Mouse (Mus musculus): Measurements from ENCODE around the gene Arfgap1.
A peak's percentile ranks its signal among the peaks of the same experiment; 100 is the strongest.

Arfgap1 gene

DNA sequence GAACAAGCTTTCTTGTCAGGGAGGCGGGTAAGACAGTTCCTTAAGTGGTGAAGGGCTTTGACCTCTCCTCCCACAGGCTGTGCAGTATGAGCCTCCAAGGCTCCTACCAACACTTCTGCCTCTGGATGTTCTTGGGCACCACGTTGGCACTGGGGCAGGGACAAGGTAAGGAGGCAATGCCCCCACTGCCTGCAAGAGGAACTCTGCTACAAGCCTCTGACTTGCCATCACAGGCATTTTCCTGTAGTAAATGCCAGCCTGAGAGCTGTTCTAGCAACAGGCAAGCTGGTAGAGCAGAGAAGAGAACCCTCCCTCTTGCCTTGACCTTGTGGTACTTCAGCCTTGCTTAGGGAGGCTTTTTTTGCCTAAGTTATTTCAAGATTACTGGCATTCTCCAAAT, 19.4 kb downstream of the Arfgap1 start, which contains the start of gene Col20a1:
TSS of gene Col20a1 (plus strand) at position 87 of the 400 bp plus-strand sequence.
- no peak for DNase-seq

DNA sequence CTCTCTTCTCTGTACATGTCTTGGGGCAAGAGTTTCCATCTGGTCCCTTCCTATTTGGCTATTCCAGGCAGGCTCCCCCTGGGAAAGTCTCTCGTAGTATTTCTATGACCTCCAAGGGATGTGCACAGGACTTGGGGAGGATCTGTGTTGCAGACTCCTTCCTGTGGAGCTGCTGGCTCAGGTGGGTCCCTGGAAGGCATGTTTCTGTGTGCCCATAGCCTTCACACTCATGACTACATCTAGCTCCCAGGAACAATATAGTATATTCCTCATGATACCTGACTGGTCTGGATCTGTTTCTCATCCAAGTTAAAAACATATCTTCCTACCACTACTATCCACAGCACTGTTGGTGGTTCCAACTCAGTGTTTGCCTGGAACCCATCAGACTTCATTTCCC, 20.0 kb downstream of the Arfgap1 start:
- no peak for DNase-seq

DNA sequence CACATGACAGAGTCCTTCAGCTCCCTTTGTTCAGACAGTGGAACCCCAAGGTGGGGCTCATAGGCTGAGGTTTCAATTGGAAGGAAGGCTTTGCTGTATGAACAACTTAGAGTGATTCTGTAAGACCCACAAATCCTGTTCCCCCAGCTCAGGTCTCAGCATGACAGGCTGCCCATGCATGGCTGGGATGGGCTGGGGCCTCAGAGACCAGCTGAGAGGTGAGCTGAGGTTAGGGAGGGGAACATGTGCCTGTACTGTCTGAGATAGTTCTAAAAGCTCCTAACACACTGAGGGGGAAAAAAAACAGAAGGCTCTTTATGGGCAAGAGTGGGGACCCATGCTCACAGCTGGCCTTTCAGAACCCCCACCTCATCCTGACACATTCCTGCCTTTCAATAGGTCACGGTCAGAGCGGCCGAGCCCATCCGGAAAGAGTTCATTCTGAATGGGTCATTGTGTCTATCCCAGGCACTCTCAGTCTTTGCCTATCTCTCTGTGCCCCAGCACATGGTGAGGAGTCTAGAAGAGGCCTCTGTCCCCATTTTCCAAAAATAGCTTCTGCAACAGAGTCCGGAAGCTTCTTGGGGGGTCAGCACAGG, 20.5 kb downstream of the Arfgap1 start:
- DNase-seq, result no peak

DNA sequence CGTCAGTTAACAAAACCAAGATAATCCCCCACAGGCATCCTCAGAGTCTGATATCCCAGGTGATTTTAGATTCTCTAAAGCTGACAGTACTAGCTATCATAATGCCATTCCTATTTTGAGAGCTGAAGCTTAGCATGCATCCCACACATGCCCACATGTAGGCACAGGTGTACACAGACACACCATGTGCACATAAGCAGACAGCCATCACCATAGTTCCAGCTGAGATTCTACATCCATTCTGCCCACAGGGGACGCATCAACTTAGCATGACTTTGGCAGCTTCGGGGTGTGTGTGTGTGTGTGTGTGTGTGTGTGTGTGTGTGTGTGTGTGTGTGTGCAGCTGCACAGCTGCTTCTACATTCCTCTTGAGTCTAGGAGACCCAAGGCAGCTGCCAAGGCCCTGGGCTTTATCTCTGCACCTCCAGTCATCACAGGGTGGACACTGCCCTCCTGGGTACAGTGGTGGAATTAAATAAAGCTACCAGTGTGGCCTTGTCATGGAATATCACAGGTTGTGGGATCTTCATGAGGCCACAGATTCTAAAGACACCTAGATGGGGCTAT, 21.4 kb downstream of the Arfgap1 start:
- DNase-seq, result no peak

DNA sequence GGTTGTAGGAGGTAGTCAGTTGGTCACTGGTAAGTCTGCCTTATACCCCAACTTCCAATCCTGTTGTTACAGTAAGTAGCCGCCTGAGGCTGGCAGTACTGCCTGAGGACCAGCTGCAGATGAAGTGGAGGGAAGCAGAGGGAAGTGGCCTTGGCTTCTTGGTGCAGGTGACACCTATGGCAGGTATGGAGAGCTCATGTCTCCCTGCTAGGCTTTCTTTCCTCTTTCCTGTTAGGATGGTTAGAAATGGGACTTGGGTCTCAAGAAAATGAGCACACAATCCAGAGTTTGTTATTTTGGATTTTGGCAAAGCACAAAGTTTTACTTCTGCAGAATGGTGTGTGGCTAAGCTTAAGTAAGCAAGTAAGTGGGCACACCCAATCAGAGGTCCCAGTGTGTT, 21.9 kb downstream of the Arfgap1 start:
- no peak for DNase-seq

DNA sequence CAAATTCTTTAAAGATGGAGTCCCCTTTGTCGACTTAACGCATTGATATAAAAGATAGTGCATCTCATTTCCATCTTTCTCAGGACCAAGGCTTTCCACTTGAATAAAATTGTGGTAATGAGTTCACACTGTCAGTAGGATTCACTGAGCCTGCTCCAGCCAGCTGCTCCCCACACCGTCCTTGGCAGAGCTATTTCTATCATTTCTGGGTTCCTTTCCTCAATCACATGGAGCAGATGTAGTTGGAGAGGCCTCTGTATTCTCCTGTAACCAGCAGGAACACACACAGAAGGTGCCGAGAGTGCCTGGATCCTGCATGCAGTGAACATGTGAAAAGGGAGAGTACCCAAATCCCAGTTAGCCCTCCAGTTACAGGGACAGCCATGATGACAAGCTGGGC, 23.3 kb downstream of the Arfgap1 start:
- no peak for DNase-seq

DNA sequence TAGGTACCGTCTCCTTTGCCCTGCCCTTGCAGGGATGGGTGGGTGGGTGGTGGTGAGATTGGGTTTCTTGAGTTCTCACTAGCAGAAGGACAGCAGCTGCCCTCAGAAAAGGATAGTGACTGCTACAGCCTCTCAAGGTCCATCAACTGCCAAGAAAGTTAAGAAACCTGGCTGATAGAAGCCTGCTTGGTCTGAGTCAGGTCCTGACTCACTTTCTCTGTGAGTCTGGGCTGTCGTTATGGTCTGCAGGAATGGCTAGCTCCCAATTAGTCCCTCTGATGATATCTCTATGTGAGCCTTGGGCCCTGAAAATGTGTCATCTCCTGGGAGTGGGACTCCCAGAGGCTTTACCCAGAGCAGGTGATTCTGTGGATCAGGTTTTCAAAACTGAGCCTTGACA, 27.3 kb downstream of the Arfgap1 start:
- DNase-seq, result no peak

DNA sequence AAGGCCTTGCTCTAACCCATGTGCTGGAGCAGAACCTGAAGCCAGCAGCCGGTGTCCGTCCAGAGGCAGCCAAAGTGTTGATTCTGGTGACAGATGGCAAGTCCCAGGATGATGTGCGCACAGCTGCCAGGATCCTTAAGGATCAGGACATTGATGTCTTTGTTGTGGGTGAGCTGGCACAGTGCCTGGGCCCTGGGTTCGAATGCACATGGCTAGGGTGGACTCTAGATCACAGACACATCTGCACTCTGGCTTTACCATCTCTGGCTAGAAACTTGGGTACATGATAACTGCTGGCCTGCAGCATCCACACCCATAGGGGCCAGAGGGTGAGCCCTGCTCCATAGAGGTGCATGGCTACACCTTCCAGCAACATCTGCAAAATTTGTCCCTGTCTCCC, 28.4 kb downstream of the Arfgap1 start:
- no peak for DNase-seq

DNA sequence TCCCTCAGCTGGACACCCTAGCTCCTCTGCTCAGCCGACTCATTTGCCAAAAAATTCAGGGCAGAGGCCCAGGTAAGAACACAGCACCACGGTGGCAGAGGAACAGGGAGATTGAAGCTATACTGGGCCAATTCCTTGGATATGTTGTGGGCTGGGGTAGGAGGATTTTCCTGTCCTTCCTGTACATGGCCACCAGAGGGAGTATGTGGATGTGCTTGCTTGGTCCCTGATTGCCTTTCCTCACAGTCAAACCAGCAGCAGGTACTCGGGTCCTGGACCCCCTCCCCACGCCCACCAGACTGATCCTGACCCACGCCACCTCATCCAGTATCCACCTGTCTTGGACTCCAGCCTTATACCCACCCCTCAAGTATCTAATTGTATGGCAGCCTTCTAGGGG, 29.4 kb downstream of the Arfgap1 start:
- DNase-seq, result peak; percentile 46

DNA sequence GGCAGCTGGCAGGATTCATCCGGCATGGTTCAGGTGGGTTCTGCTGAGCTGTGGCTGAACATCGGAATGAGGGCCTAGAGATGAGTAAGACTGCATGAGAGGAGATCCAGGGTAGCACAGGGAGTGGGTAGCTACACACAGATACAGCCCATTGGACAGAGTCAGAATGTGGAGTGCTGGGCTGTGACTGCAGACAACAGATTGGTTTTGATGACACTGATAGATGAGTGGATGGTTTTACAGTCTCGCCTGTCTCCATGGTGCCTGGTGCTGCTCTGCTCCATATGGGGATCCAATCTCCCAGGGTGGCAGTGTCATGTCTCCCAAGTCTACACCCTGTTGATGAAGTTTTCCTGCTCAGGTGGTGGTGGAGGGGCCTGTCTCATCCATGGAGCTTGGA, 29.9 kb downstream of the Arfgap1 start:
- DNase-seq, result no peak

DNA sequence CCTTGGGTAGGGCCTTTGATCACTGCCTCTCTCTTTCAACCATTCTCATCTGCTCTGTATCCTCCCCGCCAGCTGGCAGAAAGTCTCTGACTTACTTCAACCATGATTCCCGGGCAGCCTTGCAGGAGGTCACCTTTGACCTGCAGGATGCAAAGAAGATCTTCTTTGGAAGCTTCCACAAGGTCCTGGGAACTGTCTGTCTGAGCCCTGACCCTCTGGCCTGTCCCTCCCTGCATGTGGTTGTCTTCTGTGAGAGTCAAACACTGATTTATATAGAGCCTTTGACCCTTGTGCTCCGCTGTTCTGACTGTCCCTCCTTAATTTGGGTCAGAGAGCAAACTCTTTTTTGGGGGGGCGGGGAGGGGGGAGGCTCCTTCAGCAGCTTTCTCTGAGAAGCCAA, 40.0 kb downstream of the Arfgap1 start:
- DNase-seq, result no peak

DNA sequence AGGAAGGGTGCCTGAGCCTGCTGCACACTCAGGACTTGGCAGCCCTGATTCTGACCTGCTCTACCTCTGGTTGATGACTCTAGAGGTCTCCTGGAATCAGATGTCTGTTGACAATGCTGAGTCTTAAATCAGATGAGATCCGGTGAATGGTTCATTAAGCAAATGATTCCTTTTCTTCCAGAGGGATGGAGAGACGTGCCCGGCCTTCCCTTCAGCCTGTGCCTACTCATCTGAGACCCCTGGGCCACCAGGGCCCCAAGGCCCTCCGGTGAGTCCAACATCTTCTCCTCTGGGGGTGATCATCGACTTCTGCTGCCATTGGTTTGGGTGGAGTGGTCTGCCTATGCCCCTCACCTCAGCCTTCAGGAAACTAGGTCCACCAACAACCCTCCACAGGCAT, 41.3 kb downstream of the Arfgap1 start:
- DNase-seq, result no peak

DNA sequence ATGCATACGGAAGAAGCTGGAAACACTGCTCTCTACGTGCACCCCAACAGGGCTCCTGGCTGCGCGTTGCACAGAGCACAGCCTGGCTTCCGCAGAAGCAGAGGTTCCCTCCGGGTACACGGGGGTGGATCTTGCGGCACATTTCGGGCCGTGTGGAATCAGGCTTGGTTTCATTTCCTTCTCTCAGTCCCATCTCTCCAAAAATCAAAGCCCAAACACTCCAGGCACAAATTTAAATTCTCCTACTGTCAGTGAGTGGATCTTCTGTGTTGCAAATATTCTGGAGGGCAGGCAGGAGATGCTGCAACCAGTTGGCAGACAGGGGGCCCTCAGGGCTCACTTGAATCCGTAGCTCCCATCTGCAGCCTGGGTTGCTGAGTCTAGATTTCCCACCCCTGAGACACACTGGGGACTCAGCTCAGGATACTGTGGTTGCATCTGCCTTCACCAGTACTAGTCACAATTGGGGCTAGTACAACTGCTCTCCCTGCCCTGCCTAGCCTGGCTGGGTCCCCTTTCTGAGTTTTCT, 64.4 kb downstream of the Arfgap1 start:
- no peak for DNase-seq

Data from kidney, adult 18-20 months (tissue).